Mouse (Mus musculus): Measurements from ENCODE around the gene Gsk3a. TPM values are rescaled to one million over a fixed set of nuclear protein-coding genes. Genes with fewer than 3 reads are reported as not detected.

Gsk3a gene
- total and polyA plus RNA-seq, 3 experiments = 45.8 to 76.1 (median 47.5) TPM

DNA sequence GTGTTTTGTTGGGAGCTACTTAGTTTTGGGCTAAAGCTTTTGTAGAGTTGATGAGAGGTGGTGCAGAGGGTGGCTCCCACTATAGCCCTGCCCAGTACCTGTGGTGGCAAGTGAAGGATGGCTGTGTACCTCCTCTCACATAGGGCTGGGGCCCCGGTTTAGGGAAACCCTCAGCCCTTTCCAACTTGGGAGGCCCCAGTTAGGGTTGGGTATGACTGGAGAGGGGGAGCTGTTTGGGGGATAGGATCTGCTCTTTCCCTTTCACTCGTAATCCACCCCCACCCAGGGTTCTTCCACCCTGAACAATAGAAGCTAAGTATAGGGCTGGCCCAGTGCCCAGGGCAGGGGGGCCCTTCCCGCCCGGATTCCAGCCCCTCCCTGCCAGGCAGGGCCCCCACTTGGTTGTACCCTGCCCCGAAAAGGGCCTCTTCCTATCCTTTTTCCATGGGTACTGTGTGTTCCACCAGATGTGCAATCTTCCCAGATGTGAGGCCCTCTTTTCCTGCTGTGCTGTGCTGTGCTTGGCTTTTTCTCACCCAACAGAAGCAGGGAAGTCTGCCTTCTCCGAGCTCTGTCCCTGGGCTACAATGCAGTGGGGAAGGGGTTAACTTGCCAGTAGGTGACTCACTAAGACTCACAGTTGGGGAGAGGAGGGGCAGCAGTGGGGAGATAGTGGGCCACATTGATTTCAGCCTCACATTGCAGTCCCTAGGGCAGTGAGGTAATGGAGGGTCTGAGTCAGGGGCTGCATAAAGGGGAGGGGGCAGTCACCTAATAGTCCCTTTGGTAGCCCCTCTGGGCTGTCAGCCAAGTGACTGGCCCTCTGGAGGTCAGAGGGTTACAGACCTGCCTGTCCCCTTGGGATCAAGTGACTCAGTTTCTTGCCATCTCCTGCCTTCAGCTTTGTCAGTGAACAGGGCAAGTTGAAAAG, 42.5 kb upstream of the Gsk3a start:
- Histone ChIP-seq H3K36me3 (replicated peaks in 1 of 2; ENCODE audit: control insufficient read depth in 1 of 2, insufficient read depth in 1 of 2, low read length in 1 of 2) (peaks cover 5 to 22% of the 10 kb centered on the region in 2 experiments), H3K4me3 (replicated peaks in 1 of 3; ENCODE audit: low read depth in 2 of 3, low read length in 2 of 3, poor library complexity in 1 of 3) (peak overlapping the region; percentile 35 to 57 (median 56)), H3K79me2 (replicated peaks; ENCODE audit: control insufficient read depth, extremely low read depth, insufficient read depth, poor library complexity, severe bottlenecking) (peaks cover 9% of the 10 kb centered on the region), H3K4me1 (ENCODE audit: control insufficient read depth in 1 of 2, insufficient read depth in 2 of 2) (peaks cover 39 to 77% of the 10 kb centered on the region in 2 experiments), H3K27me3 (replicated peaks) (no peaks in the 10 kb centered on the region), H3K4me2 (ENCODE audit: insufficient read depth, low read depth, poor library complexity, severe bottlenecking) (peak overlapping the region; percentile 79), H3K27ac (ENCODE audit: insufficient read depth, low read depth) (peak overlapping the region; percentile 72), H3K9me3 (replicated peaks; ENCODE audit: low read length) (no peaks in the 10 kb centered on the region), H3K9ac (ENCODE audit: insufficient read depth, low read depth) (peak overlapping the region; percentile 46; the same call in 1 of the 2 replicates)
- DNase-seq (ENCODE audit: extremely low read depth) = no peak
- peak; percentile 28; the same call in 1 of the 2 replicates for TF ChIP-seq MEF2A (IDR thresholded peaks at IDR 0.05; ENCODE audit: borderline replicate concordance, low read depth, low read length)
- TF ChIP-seq TCF12 (IDR thresholded peaks at IDR 0.05; ENCODE audit: low read depth, low read length) = no peak
- no peak for TF ChIP-seq CHD1 (IDR thresholded peaks at IDR 0.05; ENCODE audit: low read depth, low read length)
- TF ChIP-seq ETS1 (conservative IDR thresholded peaks at IDR 0.05; ENCODE audit: low read depth, low read length) = peak; percentile 52
- dilution Hi-C loops (cut with MboI; ENCODE audit: extremely low pct_ligation_motif_present, extremely low pct_unique_long_range_greater_than_20kb, low sequenced_read_pairs) (no loop called here), in situ Hi-C loops (cut with MboI; ENCODE audit: low pct_ligation_motif_present, low pct_unique_long_range_greater_than_20kb, low sequenced_read_pairs) (loop anchor here (5.0 to 10.0 kb wide), 3 partner anchors 38 to 148 kb away; no protein-coding TSS in a partner anchor)

DNA sequence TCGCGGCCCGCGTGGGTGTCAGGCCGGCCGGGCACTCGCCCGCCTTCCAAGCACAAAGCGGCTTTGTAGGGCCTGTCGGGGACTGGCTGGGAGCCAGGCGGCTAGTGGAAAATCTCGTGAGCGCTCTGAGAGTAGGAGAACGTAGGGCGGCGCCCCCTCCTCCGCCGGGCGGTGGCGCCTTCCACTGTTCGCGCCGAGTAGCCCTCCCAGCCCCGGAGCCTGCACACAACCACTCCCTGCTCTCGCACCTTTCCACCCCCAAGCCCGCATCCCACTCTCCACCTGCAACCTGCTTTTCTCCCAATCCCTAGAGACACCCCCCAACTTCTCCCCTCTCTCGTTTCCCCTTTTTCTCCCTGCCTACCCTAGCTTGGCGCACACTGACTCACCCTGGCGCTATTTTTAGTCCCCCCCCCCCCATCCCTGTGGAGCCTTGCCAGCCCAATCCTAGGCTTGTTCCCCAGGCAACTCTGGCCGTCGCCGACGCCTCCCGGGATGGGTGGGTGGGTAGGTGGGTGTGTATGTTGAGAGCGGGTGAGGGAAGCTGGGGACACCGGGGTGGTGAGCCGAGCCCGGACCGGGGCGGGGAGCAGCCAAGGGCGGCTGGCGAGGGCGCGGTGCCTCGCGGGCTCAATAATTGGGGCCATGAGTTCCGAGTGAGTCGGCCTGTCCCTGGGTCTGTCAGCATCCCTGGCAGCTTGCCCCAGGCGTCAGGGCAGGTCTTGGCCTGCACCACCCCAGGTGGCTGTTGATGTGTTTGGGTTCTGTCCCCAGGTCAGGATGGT, 41.6 kb upstream of the Gsk3a start:
- peak; percentile 80 for DNase-seq (ENCODE audit: extremely low read depth)
- peaks cover 47 to 78% of the 10 kb centered on the region in 2 experiments for H3K4me1 ChIP-seq (ENCODE audit: control insufficient read depth in 1 of 2, insufficient read depth in 2 of 2)
- dilution Hi-C loops (cut with MboI; ENCODE audit: extremely low pct_ligation_motif_present, extremely low pct_unique_long_range_greater_than_20kb, low sequenced_read_pairs) = no loop called here
- peak overlapping the region; percentile 46 for H3K9ac ChIP-seq (ENCODE audit: insufficient read depth, low read depth)
- in situ Hi-C loops (cut with MboI; ENCODE audit: low pct_ligation_motif_present, low pct_unique_long_range_greater_than_20kb, low sequenced_read_pairs) = loop anchor here (5.0 to 10.0 kb wide), 3 partner anchors 37 to 147 kb away; no protein-coding TSS in a partner anchor
- H3K27me3 ChIP-seq (replicated peaks) = no peaks in the 10 kb centered on the region
- no peaks in the 10 kb centered on the region for H3K9me3 ChIP-seq (replicated peaks; ENCODE audit: low read length)
- H3K79me2 ChIP-seq (replicated peaks; ENCODE audit: control insufficient read depth, extremely low read depth, insufficient read depth, poor library complexity, severe bottlenecking) = peaks cover 9% of the 10 kb centered on the region
- TF ChIP-seq BHLHE40 (IDR thresholded peaks at IDR 0.05; ENCODE audit: low read depth, low read length) (peak; percentile 69), ZMIZ1 (IDR thresholded peaks at IDR 0.05; ENCODE audit: low read depth, low read length) (no peak; the same call in 1 of the 2 replicates), SMC3 (IDR thresholded peaks at IDR 0.05; ENCODE audit: low read depth, low read length) (peak; percentile 48), MEF2A (IDR thresholded peaks at IDR 0.05; ENCODE audit: borderline replicate concordance, low read depth, low read length) (peak; percentile 81), SIN3A (IDR thresholded peaks at IDR 0.05; ENCODE audit: low read length) (peak; percentile 18), MXI1 (IDR thresholded peaks at IDR 0.05; ENCODE audit: low read depth, low read length) (peak; percentile 39; the same call in 1 of the 2 replicates), POLR2A (IDR thresholded peaks at IDR 0.05; ENCODE audit: low read depth, low read length) (no peak; the same call in 1 of the 2 replicates), ELF1 (IDR thresholded peaks at IDR 0.05; ENCODE audit: low read depth, low read length) (peak; percentile 6; the same call in 1 of the 2 replicates), EP300 (IDR thresholded peaks at IDR 0.05; ENCODE audit: low read length) (peak; percentile 36; the same call in 1 of the 2 replicates), CTCF (conservative IDR thresholded peaks at IDR 0.05 in 1 of 2, IDR thresholded peaks at IDR 0.05 in 1 of 2; ENCODE audit: low read depth in 2 of 2, low read length in 2 of 2) (peak in 1 of 2 experiments; percentile 63; a peak in 2 of 4 replicates), CHD2 (IDR thresholded peaks at IDR 0.05; ENCODE audit: low read length) (peak; percentile 67), UBTF (IDR thresholded peaks at IDR 0.05; ENCODE audit: low read depth, low read length) (peak; percentile 70; the same call in 1 of the 2 replicates), RAD21 (IDR thresholded peaks at IDR 0.05; ENCODE audit: low read depth, low read length) (peak; percentile 32), IRF4 (IDR thresholded peaks at IDR 0.05; ENCODE audit: low read depth, low read length) (peak; percentile 61; the same call in 1 of the 2 replicates), USF1 (IDR thresholded peaks at IDR 0.05; ENCODE audit: low read depth, low read length) (no peak), MAZ (IDR thresholded peaks at IDR 0.05; ENCODE audit: low read depth, low read length) (0 out of 2 replicates have a peak, but pooled peaks have one; percentile 10)
- peaks cover 0 to 21% of the 10 kb centered on the region in 2 experiments for H3K36me3 ChIP-seq (replicated peaks in 1 of 2; ENCODE audit: control insufficient read depth in 1 of 2, insufficient read depth in 1 of 2, low read length in 1 of 2)
- H3K4me3 ChIP-seq (replicated peaks in 1 of 3; ENCODE audit: low read depth in 2 of 3, low read length in 2 of 3, poor library complexity in 1 of 3) = peak overlapping the region; percentile 40 to 57 (median 56)
- H3K4me2 ChIP-seq (ENCODE audit: insufficient read depth, low read depth, poor library complexity, severe bottlenecking) = peak overlapping the region; percentile 79
- H3K27ac ChIP-seq (ENCODE audit: insufficient read depth, low read depth) = peak overlapping the region; percentile 72

All from CH12.LX (cell line).